Mouse (Mus musculus): ENCODE measurements around the gene Kncn.
A peak's percentile ranks its signal among the peaks of the same experiment; 100 is the strongest.

Gene Kncn

DNA sequence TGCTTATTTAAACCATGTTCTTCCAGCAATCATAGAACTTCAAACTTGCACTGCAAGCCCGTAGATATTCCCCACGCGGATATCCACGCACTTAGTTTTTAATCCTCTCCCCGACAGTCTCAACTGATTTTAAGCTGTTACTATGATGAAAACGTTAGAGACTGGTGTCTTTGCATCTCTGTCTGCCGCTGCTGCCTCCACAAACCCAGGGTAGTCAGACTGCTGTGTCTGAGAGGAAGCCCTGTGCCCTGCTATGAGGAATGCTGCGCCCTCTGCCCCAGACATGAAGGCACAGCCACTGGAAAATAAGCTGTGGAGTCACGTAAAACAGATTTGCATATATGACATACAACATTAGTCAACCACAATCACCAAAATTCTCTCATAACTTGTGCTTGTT lies 5.4 kb upstream of the Kncn start:
- no peak for DNase-seq (ENCODE audit: low spot score)

DNA sequence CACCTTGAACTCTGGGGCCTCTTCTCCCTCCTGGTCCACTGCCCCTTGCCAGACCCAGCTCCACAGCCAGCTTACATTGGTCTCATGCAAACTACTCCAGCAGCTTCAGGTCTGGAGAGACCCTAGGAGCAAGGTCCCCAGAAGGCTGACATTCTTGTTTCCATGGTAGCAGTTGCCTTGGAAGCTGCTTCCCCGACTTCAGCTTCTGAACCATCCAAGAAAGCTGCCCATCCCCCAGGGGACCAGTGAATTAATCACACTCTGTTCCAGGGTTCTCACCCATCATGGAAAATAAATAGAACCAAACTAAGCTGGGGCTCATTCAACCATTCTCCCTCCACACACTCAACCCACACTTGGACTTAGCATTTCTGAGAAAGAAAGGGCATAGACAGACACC lies 3.0 kb upstream of the Kncn start:
- no peak for DNase-seq (ENCODE audit: low spot score)

DNA sequence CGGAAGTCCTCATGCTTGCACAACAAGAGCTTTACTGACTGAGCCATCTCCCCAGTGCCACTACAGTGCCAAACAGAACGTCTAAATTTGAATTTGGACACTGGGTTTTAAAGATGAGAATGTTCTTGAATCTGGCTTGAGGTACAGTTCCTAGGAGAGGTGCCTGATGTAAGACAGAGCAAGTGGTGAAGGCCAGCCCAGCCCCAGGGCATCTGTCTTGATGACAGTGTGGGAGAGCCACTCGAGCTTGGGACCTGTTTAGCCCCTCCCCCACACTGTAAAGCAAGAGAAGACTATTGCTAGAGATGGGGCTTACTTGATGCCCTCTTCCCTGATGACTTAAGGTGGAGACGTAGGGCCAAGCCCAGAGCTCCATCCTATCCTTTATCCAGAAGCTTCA lies 2.0 kb upstream of the Kncn start:
- DNase-seq (ENCODE audit: low spot score): no peak

DNA sequence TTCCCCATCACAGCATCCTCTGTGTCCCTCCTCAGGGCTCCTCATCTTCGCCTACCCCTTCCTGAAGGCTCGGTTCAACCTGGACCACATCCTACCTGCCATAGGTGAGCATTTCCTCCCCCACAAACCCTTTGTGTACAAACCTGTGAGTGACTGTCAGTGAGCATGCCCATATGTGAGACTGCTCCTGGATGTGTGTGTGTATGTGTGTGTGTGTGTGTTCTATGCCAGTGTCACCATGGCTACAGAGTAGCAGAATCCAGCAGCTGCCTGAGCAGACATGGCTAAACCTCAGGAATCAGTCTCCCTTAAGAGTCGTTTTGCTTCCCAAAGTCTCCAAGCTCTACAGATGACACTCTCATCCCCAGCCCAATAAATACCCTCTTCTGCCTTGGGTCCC lies 1.6 kb downstream of the Kncn start:
- DNase-seq (ENCODE audit: low spot score): no peak

DNA sequence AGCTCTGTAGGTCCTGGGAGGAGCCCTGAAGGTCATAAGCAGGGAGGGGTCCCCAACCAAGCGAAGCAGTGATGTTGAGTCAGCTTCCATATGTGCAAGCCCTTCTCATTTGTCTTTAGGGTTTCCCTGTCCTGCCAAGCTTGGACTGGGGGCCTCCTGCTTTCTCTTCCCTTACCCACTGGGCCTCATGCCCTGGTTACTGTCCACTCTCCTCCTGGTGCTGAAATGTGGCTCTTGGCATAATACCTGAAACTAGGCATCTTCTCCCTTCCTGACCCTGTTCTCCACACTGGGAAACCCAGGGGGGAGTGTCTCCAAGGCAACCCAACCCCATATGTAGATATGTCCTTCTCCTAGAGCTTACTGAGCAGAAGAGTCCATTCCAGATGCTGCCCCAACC lies 2.7 kb downstream of the Kncn start:
- DNase-seq (ENCODE audit: low spot score): no peak

DNA sequence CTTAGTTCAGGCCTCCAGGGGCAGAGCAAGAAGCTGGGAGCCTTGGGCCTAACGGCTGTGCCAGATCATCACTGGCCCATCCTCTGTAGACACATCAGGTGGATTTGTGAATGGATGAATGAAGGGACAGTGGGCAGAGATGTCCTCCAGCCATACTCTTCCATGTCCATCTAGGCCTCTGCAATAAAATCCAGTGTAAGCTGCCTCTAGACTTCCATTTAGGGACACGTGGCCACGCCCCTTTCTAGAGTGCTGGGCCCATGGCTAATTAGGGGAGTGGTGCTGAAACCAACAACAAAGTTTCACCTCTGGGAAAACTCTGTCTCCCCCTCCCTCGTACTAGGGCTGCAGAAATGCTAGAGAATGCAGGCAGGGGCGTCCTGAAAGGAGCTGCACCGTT lies 5.9 kb downstream of the Kncn start:
- DNase-seq (ENCODE audit: low spot score): no peak

DNA sequence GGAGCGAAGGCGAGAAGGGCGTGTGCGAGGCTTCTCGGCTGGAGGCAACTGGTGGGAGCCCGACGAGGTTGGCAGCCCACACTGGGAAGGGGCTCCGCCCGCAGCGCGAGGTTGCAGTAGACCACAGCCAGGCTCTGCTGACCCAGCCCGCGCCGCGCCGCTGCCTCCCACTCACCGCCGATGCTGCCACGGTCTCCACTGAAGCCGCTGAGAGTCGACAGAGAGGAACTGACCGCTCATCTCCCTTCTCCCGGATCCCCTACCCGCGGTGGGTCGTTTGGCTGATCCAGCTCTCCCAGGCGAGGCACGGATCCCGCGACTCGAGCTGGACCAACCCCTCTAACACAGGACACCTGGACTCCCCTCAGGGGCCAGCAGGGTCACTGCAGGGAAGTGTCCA lies 6.4 kb downstream of the Kncn start, which contains the start of gene 6430628N08Rik:
Gene 6430628N08Rik (plus strand): TSS at position 113 of the 400 bp plus-strand sequence.
- no peak for DNase-seq (ENCODE audit: low spot score)

DNA sequence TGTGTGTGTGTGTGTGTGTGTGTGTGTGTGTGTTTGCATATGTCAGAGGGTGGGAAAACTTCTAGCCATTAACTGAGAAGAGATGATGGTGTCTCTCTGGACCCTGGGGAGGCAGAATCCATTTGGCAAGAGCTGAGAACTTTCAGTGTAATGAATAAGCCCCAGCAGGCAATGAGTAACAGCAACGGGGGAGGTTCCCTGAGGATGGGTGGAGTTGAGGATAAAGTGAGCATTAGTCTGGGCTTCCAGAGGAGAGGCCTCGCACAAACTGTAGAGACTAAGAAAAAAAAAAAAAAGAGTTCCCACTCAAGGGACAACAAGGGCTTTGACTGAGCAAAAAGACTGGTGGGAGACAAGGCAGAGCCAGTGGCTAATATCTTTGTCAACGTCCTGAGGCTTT lies 10.1 kb downstream of the Kncn start:
- DNase-seq (ENCODE audit: low spot score): no peak

DNA sequence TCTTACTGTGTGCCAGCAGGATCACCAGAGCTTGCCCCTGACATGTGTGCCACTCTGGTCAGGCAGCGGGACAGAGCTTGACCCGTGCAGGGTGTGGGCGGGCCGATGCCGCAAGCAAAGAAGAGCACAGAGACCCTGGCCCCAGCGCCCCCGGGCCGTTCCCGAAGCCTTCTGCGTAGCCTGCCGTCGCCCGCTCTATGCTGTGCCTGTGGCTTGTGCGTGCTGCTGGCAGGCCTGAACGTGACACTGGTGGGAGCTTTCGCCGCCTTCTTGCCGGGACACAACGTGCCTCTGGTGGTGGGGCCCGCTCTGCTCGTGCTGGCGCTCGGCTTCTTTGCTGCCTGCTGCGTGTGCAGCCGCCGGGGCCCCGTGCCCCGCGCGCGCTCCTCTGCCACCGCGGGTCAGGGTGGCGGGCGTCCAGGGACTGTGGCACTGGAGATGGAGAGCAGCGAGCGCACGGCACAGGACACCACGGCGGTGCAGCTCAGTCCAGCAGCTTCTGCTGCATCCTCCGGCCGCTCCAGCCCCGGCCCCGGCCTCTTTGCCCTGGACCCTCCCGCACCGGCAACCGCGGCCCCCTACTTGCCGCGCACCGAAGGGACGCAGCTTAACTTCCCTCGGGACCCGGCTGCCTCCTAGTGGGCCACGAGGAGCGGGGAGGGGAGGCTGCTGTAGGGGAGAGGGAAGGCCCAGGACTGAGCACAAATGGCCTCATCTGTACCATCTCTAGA lies 13.9 kb downstream of the Kncn start:
- no peak for DNase-seq (ENCODE audit: low spot score)

DNA sequence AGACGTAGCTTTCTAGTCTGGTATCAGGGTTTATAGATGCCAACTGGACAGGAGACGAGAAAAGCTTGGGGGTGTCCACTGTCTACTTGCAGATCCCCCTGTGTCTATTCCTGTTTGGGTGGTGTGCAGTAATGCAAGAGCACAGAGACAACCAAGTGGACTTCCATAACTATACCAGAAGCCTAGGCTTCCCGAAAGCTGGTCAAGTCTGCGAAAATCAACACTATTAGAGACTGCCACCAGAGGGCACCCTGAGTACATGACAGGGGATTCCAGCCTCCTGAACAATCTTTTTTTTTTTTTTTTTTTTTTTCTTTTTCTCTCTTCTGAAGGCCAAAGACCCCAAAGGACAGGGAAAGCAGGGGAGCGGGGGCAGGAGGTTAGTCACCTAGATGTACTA lies 18.6 kb downstream of the Kncn start:
- DNase-seq (ENCODE audit: low spot score): peak; percentile 51

DNA sequence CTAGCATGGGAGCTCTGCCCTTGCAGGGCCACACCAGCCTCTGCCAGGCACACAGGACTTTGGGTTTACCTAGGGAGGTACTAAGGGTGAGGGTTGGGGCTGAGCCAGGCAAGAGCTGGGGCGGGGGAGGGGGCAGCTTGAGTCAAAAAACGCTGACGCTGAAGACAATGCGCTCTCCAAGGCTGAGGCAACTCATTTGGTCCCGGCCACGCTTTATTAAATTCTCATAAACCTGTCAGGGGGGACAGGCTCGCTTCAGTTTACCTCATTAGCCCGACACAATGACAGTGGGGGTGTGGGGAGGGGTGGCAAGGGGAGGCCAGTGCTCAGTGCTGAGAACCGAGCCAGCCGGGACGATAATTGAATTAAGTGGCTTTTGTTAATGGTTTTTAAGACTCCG lies 20.2 kb downstream of the Kncn start:
- DNase-seq (ENCODE audit: low spot score): no peak

DNA sequence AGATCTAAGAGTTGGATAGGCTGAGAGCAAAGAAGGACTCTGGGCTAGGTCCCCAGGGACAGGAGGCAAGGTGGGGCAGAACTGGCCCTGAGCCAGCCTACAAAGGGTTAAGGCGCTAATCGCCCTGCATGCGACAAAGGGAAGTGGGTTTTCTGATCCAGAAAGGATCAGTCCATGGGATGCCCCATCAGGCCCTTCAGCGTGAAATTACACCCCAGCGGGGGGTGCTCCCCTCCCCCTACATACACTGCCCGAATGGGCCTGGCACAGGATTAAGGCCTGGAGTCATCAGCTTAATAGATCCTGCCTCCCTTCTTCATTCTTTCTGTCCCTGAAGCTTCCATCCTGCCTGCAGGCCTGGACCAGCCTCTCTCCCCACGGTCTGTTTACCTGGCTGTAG lies 21.5 kb downstream of the Kncn start:
- no peak for DNase-seq (ENCODE audit: low spot score)

DNA sequence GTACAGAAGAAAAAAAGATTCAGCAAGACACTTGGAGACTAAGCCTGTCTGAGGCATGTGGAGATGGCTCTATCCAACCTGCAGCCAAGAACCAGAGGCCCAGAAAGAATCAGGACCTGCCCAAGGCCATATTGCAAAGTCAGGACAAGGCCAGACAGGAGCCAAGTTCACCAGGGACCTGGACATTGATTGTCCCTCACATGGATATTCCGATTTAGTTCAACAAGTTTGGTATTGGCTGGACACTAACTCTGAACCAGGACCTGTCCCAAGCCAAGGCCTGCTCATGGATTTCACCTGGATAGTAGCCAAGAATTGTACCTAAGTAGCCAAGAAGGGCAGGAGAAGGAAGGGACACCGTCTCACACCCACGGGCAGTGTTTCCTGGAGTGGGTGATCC lies 22.6 kb downstream of the Kncn start:
- no peak for DNase-seq (ENCODE audit: low spot score)

DNA sequence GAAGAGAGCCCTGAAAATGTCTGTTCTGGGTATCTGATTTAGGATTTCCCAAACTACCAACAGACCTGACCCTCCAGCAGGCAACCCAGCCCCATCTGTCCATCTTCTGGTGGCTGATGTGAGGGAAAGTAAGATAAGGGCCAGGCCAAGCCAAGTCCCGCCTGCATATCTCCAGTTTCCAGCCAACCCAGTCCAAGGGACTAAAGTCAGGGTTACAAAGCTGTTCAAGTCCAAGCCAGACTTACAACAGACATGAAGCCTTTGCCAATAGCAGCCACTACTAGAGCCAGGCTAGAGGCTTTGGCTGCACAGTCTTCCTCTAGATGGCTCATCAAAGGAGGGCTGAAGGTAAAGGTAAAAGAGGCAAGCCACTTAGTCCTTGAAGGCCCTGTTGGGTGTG lies 23.8 kb downstream of the Kncn start:
- DNase-seq (ENCODE audit: low spot score): no peak

DNA sequence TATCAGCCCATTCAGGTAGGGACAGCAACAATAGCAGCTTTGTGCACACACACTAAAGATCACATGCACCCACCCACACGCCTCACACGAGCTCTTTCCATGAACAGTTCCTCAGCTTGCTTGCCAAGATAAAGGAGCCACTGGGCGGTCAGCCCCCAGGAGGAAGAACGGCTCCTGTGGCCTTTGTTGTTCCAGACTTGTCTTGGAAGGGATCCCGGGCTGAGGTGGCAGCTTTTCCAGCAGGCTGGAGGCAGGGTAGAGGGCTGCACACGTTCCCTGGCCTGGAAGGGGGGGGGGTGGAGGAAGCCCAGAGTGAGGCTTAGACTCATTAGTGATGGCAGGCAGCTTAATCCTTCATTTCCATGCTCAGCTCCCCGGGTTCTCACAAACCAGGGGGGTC lies 24.4 kb downstream of the Kncn start:
- no peak for DNase-seq (ENCODE audit: low spot score)

DNA sequence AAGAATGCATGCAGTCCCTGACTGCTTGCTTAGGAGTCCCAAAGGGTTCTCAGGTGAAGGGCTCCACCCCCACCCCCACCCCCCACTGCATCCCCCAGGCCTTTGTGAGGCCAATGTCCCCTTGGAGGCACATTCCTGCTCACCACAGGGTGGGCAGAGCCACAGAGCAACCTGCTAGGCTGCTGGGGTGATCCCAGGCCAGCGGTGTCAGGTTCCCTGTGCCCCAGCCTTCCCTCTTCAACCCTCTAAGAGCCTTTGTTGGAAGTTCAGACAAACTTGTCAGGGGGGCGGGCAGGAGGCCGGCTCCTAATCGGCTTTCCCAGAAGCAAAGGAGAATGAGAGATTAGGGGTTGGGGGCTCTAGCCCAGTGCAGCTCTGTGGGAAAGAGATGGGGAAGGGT lies 27.4 kb downstream of the Kncn start:
- no peak for DNase-seq (ENCODE audit: low spot score)

DNA sequence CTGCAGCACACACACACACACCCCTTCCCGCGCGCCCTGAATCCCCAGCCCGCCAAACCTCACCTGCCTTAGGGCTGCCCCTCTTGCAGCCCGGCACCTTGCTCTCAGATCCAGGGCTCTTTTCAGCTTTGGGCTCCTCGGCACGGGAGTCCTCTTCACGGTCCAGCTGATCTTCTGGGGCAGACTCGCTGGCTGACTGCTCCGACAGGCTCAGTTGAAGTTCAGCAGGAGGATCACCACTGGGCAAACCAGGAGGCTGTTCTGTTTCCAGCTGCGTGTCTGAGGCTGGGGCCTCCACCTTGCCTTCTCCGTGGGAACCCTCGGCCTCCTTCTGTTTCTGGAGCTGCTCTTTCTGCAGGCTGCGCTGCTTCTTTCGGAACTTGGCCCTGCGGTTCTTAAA lies 35.7 kb downstream of the Kncn start:
- DNase-seq (ENCODE audit: low spot score): no peak

DNA sequence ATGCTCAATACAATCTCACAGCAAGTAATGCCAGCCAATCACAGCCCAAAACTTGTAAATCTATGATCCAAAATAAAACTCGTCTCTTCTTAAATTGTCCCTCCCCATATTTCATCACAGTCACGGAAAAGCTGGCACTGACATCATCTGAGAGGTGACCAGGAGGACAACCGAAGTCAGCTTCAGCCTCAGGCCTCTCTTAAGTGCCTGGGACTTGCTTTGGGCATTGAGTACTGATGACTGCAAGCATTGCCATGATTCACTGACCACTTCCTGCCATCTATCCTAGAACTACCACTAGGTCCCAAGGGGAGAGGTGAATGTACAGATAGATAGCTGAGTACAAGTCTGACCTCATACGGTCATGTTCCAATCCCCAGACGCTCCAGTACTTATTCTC lies 38.5 kb downstream of the Kncn start:
- DNase-seq (ENCODE audit: low spot score): no peak

DNA sequence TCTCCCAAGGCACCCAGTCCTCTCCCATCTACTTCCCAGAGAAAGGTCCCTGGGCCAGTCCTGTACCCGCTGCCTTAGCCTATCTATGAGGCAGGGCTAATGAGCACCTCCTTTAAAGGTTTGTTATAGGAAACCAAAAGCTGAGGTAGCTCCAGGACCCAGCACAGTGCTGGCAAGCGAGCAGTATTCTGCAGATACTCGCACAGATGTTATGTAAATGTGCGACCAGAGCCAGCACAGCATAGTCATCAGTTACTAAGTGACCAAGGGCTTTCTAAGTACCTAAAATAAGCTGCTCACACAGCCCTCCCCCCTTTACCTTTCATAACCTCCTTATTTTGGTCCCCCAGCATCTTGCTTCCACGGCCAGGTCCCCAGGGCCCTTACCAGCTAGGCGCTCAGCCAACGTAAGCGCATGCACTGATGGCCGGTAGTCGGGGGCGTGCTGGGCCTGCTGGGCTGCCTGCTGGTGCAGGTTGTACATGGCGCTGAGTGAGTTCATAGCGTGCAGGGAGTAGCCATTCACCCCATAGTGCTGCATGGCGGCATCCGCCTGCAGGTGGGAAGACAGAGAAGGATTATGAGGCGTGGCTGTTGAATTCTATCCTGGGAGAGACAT lies 39.2 kb downstream of the Kncn start:
- DNase-seq (ENCODE audit: low spot score): no peak

DNA sequence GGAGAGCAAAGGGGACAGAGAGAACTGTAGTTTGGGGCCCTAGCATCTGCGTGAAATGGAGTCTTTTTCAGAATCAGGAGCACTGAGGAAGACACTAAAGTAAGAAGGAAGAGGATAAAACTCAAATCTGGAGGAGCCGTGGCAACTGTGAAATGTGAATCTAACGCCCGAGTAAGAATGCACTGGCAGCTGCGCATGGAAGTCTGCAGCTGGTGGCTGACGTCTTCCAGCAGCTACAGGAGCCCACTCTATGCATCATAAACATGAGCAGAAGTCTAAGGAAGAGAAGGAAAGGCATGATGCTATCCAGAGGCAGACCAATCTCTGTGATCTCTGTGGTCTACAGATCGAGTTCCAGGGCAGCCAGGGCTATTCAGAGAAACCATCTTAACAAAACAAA lies 43.4 kb downstream of the Kncn start:
- no peak for DNase-seq (ENCODE audit: low spot score)

DNA sequence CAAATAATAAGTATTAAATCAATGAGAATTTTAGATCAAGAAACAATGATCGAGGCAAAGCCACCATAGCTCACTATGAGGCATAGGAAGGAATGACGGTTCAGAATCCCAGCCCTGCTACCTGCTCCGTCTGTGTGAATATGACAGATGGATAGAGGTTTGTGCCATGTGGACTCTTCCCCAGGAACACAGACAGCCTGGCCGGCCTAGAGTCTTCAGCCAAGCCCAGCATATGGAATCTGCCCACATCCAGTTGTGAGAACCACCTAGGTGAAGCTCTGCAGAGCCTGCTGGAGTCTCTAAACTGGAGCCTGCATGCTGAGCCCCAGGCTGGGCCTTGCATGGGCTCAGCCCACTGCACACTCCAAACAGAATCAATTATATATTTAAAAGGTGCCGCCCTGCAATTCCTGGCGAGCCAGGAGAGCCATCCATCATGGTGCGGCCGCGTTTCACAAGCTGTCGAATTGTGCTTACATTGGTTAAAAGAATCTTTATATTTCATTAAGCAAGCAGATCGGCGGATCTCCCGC lies 47.4 kb downstream of the Kncn start:
- no peak for DNase-seq (ENCODE audit: low spot score)

DNA sequence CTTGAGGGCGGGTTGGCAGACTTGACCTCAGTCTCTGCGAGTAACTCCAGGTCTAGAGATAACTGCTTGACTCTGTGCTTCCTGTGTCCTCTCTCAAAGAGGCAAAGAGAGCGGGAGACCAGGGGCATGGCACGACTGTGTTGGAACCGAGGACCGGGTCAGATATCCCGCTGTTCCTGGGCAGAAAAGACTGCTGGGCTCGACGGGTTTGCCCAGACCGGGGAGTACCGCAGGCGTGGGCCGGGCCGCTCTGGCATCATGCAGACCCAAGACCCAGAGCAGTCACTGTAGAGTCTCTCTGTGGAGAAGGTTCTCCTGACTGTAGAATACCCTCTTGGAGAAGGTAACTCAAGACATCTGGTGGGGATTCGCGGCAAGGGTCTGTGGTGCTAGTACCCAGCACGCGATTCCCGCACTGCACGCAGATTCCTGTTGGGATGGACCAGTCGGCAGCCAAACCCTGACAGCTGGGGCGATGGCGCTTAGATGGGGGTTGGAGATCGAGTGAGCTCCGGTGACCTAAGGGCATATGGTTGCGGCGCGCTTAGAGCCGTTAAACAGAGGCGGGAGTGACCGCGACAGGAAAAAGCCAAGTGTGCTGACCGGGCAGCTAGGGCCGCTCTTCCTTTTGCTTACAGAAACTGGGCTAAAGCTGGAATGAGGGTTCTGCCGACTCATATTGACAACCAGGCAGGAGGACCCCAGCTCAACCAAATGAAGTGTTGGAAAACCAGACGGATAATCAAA lies 51.8 kb downstream of the Kncn start:
- DNase-seq (ENCODE audit: low spot score): no peak

DNA sequence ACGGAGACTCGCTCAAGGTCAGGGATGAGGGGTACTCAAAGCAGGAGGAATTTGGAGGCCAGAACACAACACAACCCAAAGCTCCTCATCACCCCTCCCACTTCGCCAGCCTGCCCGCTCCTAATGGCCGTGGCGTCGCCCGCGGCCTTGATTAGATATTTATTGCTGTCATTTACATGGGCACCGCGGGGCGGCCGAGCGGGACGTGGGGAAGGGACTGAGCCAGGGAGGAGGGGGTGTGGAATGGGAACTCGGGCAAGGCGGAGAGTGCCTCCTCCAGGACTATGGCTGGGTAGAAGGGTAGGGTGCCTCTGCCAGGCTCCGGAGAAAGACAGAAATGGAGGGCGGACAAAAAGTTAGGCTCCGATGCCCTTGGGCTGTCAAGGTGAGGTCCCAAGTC lies 52.4 kb downstream of the Kncn start:
- DNase-seq (ENCODE audit: low spot score): no peak
